Mouse (Mus musculus) lung, postnatal 0 days (tissue): ENCODE results near the gene Wscd1.

ENCODE experiments used
- CTCF ChIP-seq: IDR thresholded peaks from 2 replicates; pipeline ENCODE4 v1.5.1; 2016; ENCODE audit warnings: antibody characterized with exemption, mild to moderate bottlenecking
- EP300 ChIP-seq: IDR thresholded peaks from 2 replicates; pipeline ENCODE4 v1.6.1; 2016; ENCODE audit warnings: antibody characterized with exemption, mild to moderate bottlenecking, control low read depth

DNA sequence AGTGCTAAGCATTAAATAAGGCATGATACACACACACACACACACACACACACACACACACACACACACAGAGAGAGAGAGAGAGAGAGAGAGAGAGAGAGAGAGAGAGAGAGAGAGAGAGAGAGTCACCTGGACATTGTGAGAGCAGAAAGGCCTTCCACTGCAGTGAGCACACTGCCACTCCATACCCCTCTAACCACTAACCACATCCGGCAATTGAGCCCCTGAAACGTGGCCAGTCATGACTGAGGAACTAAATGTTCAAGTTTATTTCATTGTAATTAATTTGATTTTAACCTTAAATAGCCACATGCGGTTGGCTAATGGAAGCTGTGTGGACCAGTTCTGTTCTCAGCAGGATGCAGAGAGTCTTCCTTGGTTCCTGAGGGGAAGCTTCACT lies 21.7 kb upstream of the Wscd1 start:
- TF ChIP-seq CTCF (no peak), EP300 (no peak)
